Mouse (Mus musculus) layer of hippocampus, adult 2 months (tissue): Measurements from ENCODE around the gene Peli1. TPM values are rescaled to one million over a fixed set of nuclear protein-coding genes. Genes with fewer than 3 reads are reported as not detected.

ENCODE experiments used
- DNase-seq, 2 experiments: peaks; one replicate each; pipeline ENCODE4 v3.0.0; 2022; ENCODE audit warnings: low spot score in 2 of 2
- H3K27ac ChIP-seq: fragments of 200-600 bp; 2 replicates; pipeline ENCODE4 v1.8.1; 2022
- H3K4me3 ChIP-seq: fragments of 200-600 bp; 2 replicates; pipeline ENCODE4 v1.8.1; 2022; ENCODE audit warnings: mild to moderate bottlenecking
- CTCF ChIP-seq: fragments of 200-600 bp; conservative IDR thresholded peaks from 2 replicates; pipeline ENCODE4 v1.8.1; 2022; ENCODE audit warnings: antibody characterized with exemption, mild to moderate bottlenecking, moderate library complexity
- total RNA-seq, 2 experiments: library from RNA; stranded (reverse); gene quantifications; 2 replicates each; pipeline ENCODE4 v1.2.3; 2021

Gene Peli1
- total RNA-seq, 2 experiments from 2014 or later = 48.1 to 49.6 TPM

GRCm38 (mm10) chr11:21134875-21135451 is 43.9 kb downstream of the Peli1 start:
- DNase-seq = no peak
- Histone ChIP-seq H3K27ac (no peak overlapping the region), H3K4me3 (no peak overlapping the region)
- TF ChIP-seq CTCF = no peak

GRCm38 (mm10) chr11:21139453-21139852 is 48.4 kb downstream of the Peli1 start:
- no peak for DNase-seq
- Histone ChIP-seq H3K4me3 (no peak overlapping the region), H3K27ac (no peak overlapping the region)
- TF ChIP-seq CTCF = no peak

- DNase-seq = no peak
- Histone ChIP-seq H3K4me3 (no peak overlapping the region), H3K27ac (no peak overlapping the region)
- no peak for TF ChIP-seq CTCF
Measured at GRCm38 (mm10) chr11:21141242-21141641, 50.2 kb downstream of the Peli1 start.

GRCm38 (mm10) chr11:21141755-21142154 is 50.7 kb downstream of the Peli1 start:
- no peak for DNase-seq
- H3K27ac ChIP-seq = no peak overlapping the region
- H3K4me3 ChIP-seq = no peak overlapping the region
- TF ChIP-seq CTCF = no peak

GRCm38 (mm10) chr11:21149476-21149875 is 58.4 kb downstream of the Peli1 start:
- DNase-seq = no peak
- no peak overlapping the region for H3K4me3 ChIP-seq
- peak overlapping the region; percentile 61 for H3K27ac ChIP-seq
- TF ChIP-seq CTCF = no peak

- H3K27ac ChIP-seq = peak overlapping the region; percentile 61
- no peak for TF ChIP-seq CTCF
- H3K4me3 ChIP-seq = no peak overlapping the region
- no peak for DNase-seq
Measured at GRCm38 (mm10) chr11:21150316-21150715, 59.2 kb downstream of the Peli1 start.

GRCm38 (mm10) chr11:21151672-21152071 is 60.6 kb downstream of the Peli1 start:
- no peak for DNase-seq
- TF ChIP-seq CTCF = no peak
- H3K4me3 ChIP-seq = no peak overlapping the region
- no peak overlapping the region for H3K27ac ChIP-seq

GRCm38 (mm10) chr11:21153111-21153510 is 62.0 kb downstream of the Peli1 start:
- H3K27ac ChIP-seq = no peak overlapping the region
- H3K4me3 ChIP-seq = no peak overlapping the region
- no peak for TF ChIP-seq CTCF
- no peak for DNase-seq

- no peak for TF ChIP-seq CTCF
- no peak overlapping the region for H3K27ac ChIP-seq
- no peak for DNase-seq
- no peak overlapping the region for H3K4me3 ChIP-seq
Measured at GRCm38 (mm10) chr11:21157595-21157994, 66.5 kb downstream of the Peli1 start.

GRCm38 (mm10) chr11:21162093-21162492 is 71.0 kb downstream of the Peli1 start:
- peak overlapping the region; percentile 82 for H3K27ac ChIP-seq
- no peak for TF ChIP-seq CTCF
- H3K4me3 ChIP-seq = no peak overlapping the region
- peak; percentile 32 to 37 for DNase-seq

GRCm38 (mm10) chr11:21163143-21163542 is 72.1 kb downstream of the Peli1 start:
- TF ChIP-seq CTCF = no peak
- H3K27ac ChIP-seq = peak overlapping the region; percentile 82; the same call in 1 of the 2 replicates
- H3K4me3 ChIP-seq = no peak overlapping the region
- DNase-seq = no peak

- DNase-seq = peak; percentile 50 to 53
- H3K4me3 ChIP-seq = no peak overlapping the region
- no peak for TF ChIP-seq CTCF
- H3K27ac ChIP-seq = peak overlapping the region; percentile 57; the same call in 1 of the 2 replicates
Measured at GRCm38 (mm10) chr11:21163673-21164072, 72.6 kb downstream of the Peli1 start.

GRCm38 (mm10) chr11:21164312-21164993 is 73.4 kb downstream of the Peli1 start:
- Histone ChIP-seq H3K4me3 (no peak overlapping the region), H3K27ac (peak overlapping the region; percentile 57; the same call in 1 of the 2 replicates)
- DNase-seq = no peak
- TF ChIP-seq CTCF = no peak

- no peak overlapping the region for H3K27ac ChIP-seq
- no peak for TF ChIP-seq CTCF
- no peak overlapping the region for H3K4me3 ChIP-seq
- no peak for DNase-seq
Measured at GRCm38 (mm10) chr11:21164994-21165560, 74.0 kb downstream of the Peli1 start.
